Mouse (Mus musculus) liver, embryonic 11.5 days (tissue): Measurements from ENCODE around the gene Olfr670. TPM values are rescaled to one million over a fixed set of nuclear protein-coding genes. Genes with fewer than 3 reads are reported as not detected.
"Not testable (repeated sequence)": the region's sequence is repeated elsewhere in the genome, so short reads cannot be mapped to it uniquely, and the experiment has no call there.

ENCODE experiments used
- ATAC-seq: fragments of 200-750 bp; cut with Nextera tagmentation; replicated peaks from 2 replicates; pipeline ENCODE4 v1.8.0; 2017; ENCODE audit warnings: moderate number of reproducible peaks, mild to moderate bottlenecking, moderate TSS enrichment, moderate library complexity; ENCODE audit not compliant: low FRiP score
- DNase-seq: peaks from one replicate; pipeline ENCODE4 v3.0.0-alpha.2; 2017; ENCODE audit warnings: low spot score
- H3K27ac ChIP-seq: fragments of 300-500 bp; sonication (generic); 2 replicates; pipeline ENCODE4 v1.5.1; 2014; ENCODE audit warnings: mild to moderate bottlenecking, low read depth, low read length, control low read depth
- H3K27me3 ChIP-seq: fragments of 300-500 bp; sonication (generic); replicated peaks from 2 replicates; pipeline ENCODE4 v1.6.1; 2014; ENCODE audit warnings: low read length, mixed read lengths; ENCODE audit not compliant: control insufficient read depth, insufficient read depth
- H3K36me3 ChIP-seq: fragments of 300-500 bp; sonication (generic); 2 replicates; pipeline ENCODE4 v1.6.1; 2014; ENCODE audit warnings: mild to moderate bottlenecking, low read length, moderate library complexity, mixed read lengths; ENCODE audit not compliant: control insufficient read depth, insufficient read depth
- H3K4me1 ChIP-seq: fragments of 300-500 bp; sonication (generic); replicated peaks from 2 replicates; pipeline ENCODE4 v1.6.1; 2014; ENCODE audit warnings: low read length, mixed read lengths; ENCODE audit not compliant: control insufficient read depth, insufficient read depth
- H3K4me2 ChIP-seq: fragments of 300-500 bp; sonication (generic); 2 replicates; pipeline ENCODE4 v1.6.1; 2014; ENCODE audit warnings: mild to moderate bottlenecking, control low read depth, moderate library complexity
- H3K4me3 ChIP-seq: fragments of 300-500 bp; sonication (generic); 2 replicates; pipeline ENCODE4 v1.5.1; 2014; ENCODE audit warnings: low read depth, low read length, control low read depth
- H3K9ac ChIP-seq: fragments of 300-500 bp; sonication (generic); 2 replicates; pipeline ENCODE4 v1.6.1; 2014; ENCODE audit warnings: low read depth, low read length, control low read depth
- H3K9me3 ChIP-seq: fragments of 300-500 bp; sonication (generic); 2 replicates; pipeline ENCODE4 v1.6.1; 2016; ENCODE audit warnings: low read length, inconsistent platforms, mixed read lengths; ENCODE audit not compliant: control insufficient read depth
- WGBS: fragments of 180-500 bp; shearing (Covaris S2); extraction: QIAGEN DNeasy Blood & Tissue Kit; methylation state at CpG from one replicate; pipeline ENCODE4 v1.1.7; 2014; 5-methylcytosine and 5-hydroxymethylcytosine counted together
- polyA plus RNA-seq: library from polyadenylated mRNA; unstranded; fragments of >200 nt; fragmentation: Nextera tagmentation; extraction: Ambion mirVana; gene quantifications from 2 replicates; pipeline ENCODE4 v1.2.1, GENCODE M21; 2014

Olfr670 gene
- polyA plus RNA-seq, result not detected in 2 replicates

GRCm38 (mm10) chr7:104962520-104962919, at the start of gene Olfr670:
Gene Olfr670 (minus strand): TSS chr7:104962620.
- ATAC-seq (no peak), DNase-seq (no peak)
- Histone ChIP-seq H3K27me3 (no peaks in the 10 kb centered on the region), H3K9me3 (no peaks in the 10 kb centered on the region), H3K4me2 (no peak within 1 kb of the TSS), H3K4me3 (no peak within 1 kb of the TSS), H3K9ac (no peak within 1 kb of the TSS), H3K4me1 (no peaks in the 10 kb centered on the region), H3K36me3 (no peaks in the 10 kb centered on the region), H3K27ac (no peak within 1 kb of the TSS)
- 45% methylated on average over 1 of the region's 1 CpGs for WGBS

- no peaks in the 10 kb centered on the region for H3K4me1 ChIP-seq
- no peaks in the 10 kb centered on the region for H3K36me3 ChIP-seq
- DNase-seq, result no peak
- ATAC-seq, result no peak
- H3K9me3 ChIP-seq, result no peaks in the 10 kb centered on the region
- no peak within 1 kb of the TSS for H3K4me3 ChIP-seq
- no peaks in the 10 kb centered on the region for H3K27me3 ChIP-seq
- no peak within 1 kb of the TSS for H3K4me2 ChIP-seq
- no peak within 1 kb of the TSS for H3K9ac ChIP-seq
- no peak within 1 kb of the TSS for H3K27ac ChIP-seq
These were observed 39.5 kb upstream of the Olfr670 start, which contains the start of gene Olfr672 for GRCm38 (mm10) chr7:105001929-105002328. Gene Olfr672 (minus strand): TSS chr7:105002029.

GRCm38 (mm10) chr7:104979026-104979425, 16.6 kb upstream of the Olfr670 start, which contains the start of gene Olfr671:
Gene Olfr671 (minus strand): TSS chr7:104979126.
- WGBS, result 66% methylated on average over 1 of the region's 1 CpGs
- H3K4me3 ChIP-seq, result no peak within 1 kb of the TSS
- DNase-seq (no peak), ATAC-seq (no peak)
- H3K36me3 ChIP-seq, result no peaks in the 10 kb centered on the region
- no peaks in the 10 kb centered on the region for H3K4me1 ChIP-seq
- no peaks in the 10 kb centered on the region for H3K9me3 ChIP-seq
- H3K9ac ChIP-seq, result no peak within 1 kb of the TSS
- no peak within 1 kb of the TSS for H3K4me2 ChIP-seq
- H3K27ac ChIP-seq, result no peak within 1 kb of the TSS
- no peaks in the 10 kb centered on the region for H3K27me3 ChIP-seq

GRCm38 (mm10) chr7:104972507-104972906, 10.1 kb upstream of the Olfr670 start:
- not testable (repeated sequence) for H3K4me3 ChIP-seq, H3K4me1 ChIP-seq, ATAC-seq, DNase-seq, H3K27me3 ChIP-seq, H3K4me2 ChIP-seq, H3K9ac ChIP-seq, H3K36me3 ChIP-seq, H3K9me3 ChIP-seq, H3K27ac ChIP-seq
- 72% methylated on average over 2 of the region's 2 CpGs for WGBS

- H3K4me2 ChIP-seq, H3K9me3 ChIP-seq, H3K9ac ChIP-seq, H3K27me3 ChIP-seq, H3K4me3 ChIP-seq, ATAC-seq, H3K4me1 ChIP-seq, H3K27ac ChIP-seq, DNase-seq, H3K36me3 ChIP-seq: not testable (repeated sequence)
- WGBS, result 87% methylated on average over 16 of the region's 16 CpGs
These were observed 12.2 kb downstream of the Olfr670 start for GRCm38 (mm10) chr7:104950234-104950633.

- H3K36me3 ChIP-seq, result no peaks in the 10 kb centered on the region
- no peak within 1 kb of the TSS for H3K9ac ChIP-seq
- H3K4me3 ChIP-seq, result no peak within 1 kb of the TSS
- no peaks in the 10 kb centered on the region for H3K27me3 ChIP-seq
- no peak for ATAC-seq
- H3K4me2 ChIP-seq, result no peak within 1 kb of the TSS
- WGBS, result 71% methylated on average over 1 of the region's 1 CpGs
- H3K27ac ChIP-seq, result no peak within 1 kb of the TSS
- DNase-seq, result no peak
- H3K9me3 ChIP-seq, result no peaks in the 10 kb centered on the region
- H3K4me1 ChIP-seq, result no peaks in the 10 kb centered on the region
These were observed 28.5 kb downstream of the Olfr670 start, which contains the start of gene Olfr669 for GRCm38 (mm10) chr7:104933940-104934339. Gene Olfr669 (plus strand): TSS chr7:104934240.

- Histone ChIP-seq H3K4me2 (no peak within 1 kb of the TSS), H3K9me3 (no peaks in the 10 kb centered on the region), H3K27ac (no peak within 1 kb of the TSS), H3K9ac (no peak within 1 kb of the TSS), H3K4me3 (no peak within 1 kb of the TSS), H3K4me1 (no peaks in the 10 kb centered on the region), H3K36me3 (no peaks in the 10 kb centered on the region), H3K27me3 (no peaks in the 10 kb centered on the region)
- DNase-seq (no peak), ATAC-seq (no peak)
- WGBS, result 67% methylated on average over 1 of the region's 1 CpGs
These were observed 34.5 kb downstream of the Olfr670 start, which contains the start of gene Olfr668 for GRCm38 (mm10) chr7:104927957-104928356. Gene Olfr668 (minus strand): TSS chr7:104928057.

GRCm38 (mm10) chr7:104921382-104921781, 41.0 kb downstream of the Olfr670 start, which contains the start of gene Olfr667:
Gene Olfr667 (minus strand): TSS chr7:104921482.
- no peaks in the 10 kb centered on the region for H3K4me1 ChIP-seq
- no peaks in the 10 kb centered on the region for H3K9me3 ChIP-seq
- DNase-seq, result no peak
- H3K9ac ChIP-seq, result no peak within 1 kb of the TSS
- no peak within 1 kb of the TSS for H3K4me3 ChIP-seq
- H3K36me3 ChIP-seq, result no peaks in the 10 kb centered on the region
- no peaks in the 10 kb centered on the region for H3K27me3 ChIP-seq
- 84% methylated on average over 1 of the region's 1 CpGs for WGBS
- H3K27ac ChIP-seq, result no peak within 1 kb of the TSS
- no peak for ATAC-seq
- H3K4me2 ChIP-seq, result no peak within 1 kb of the TSS
